Mouse (Mus musculus): ENCODE measurements around the gene Mgll. TPM values are rescaled to one million over a fixed set of nuclear protein-coding genes. Genes with fewer than 3 reads are reported as not detected.

The Mgll gene
- polyA plus RNA-seq, 1 experiment = 152 TPM

DNA sequence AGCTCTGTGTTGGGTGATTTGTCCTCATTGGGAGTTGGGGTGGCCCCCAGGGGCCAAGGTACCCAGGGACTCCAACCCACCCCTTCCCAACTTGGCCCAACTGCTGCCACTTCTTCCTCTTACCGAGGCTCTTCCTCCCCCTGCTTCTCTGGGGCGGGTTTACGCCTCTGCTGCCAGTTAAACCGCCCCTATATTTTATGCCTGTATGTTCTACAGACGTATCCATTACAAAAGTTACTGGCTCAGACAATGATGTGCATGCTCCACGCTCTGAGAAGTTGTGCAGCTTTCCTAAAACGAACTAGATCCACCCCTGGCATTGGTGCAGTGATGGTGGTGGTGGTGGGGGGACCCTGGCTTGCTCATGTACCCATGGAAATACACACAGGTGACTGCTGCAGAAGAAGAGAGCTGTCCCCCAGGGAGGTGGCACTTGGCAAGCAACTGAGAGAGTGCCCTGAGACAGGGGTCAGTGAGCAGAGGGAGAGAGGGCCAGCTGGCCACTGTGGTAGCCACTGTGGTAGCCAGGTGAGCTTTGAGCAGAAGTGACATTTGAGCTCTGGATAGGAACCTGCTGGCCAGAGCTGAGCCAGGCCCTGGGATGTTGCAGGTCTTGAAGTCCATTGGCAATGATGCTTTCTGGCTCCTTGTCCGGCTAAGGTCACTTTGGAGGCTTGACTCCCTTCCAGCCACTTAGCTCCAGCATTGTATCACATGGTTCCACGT lies 18.2 kb downstream of the Mgll start:
- Histone ChIP-seq H3K4me3 (ENCODE audit: insufficient read depth, low read depth, low read length) (no peak overlapping the region), H3K27ac (ENCODE audit: insufficient read depth, low read depth, low read length) (peak overlapping the region; percentile 13), H3K4me1 (ENCODE audit: control insufficient read depth, insufficient read depth, low read length) (peaks cover 11% of the 10 kb centered on the region), H3K27me3 (replicated peaks; ENCODE audit: control insufficient read depth, insufficient read depth, low read length) (no peaks in the 10 kb centered on the region), H3K36me3 (ENCODE audit: control insufficient read depth, insufficient read depth, low read length) (no peaks in the 10 kb centered on the region)
- TF ChIP-seq CTCF (conservative IDR thresholded peaks at IDR 0.05; ENCODE audit: insufficient read depth, insufficient read length, low read depth, low read length) (no peak), POLR2A (IDR thresholded peaks at IDR 0.05; ENCODE audit: low read depth, low read length) (no peak)
- 48% methylated on average over 9 of the region's 9 CpGs for WGBS
- DNase-seq = peak; percentile 91

DNA sequence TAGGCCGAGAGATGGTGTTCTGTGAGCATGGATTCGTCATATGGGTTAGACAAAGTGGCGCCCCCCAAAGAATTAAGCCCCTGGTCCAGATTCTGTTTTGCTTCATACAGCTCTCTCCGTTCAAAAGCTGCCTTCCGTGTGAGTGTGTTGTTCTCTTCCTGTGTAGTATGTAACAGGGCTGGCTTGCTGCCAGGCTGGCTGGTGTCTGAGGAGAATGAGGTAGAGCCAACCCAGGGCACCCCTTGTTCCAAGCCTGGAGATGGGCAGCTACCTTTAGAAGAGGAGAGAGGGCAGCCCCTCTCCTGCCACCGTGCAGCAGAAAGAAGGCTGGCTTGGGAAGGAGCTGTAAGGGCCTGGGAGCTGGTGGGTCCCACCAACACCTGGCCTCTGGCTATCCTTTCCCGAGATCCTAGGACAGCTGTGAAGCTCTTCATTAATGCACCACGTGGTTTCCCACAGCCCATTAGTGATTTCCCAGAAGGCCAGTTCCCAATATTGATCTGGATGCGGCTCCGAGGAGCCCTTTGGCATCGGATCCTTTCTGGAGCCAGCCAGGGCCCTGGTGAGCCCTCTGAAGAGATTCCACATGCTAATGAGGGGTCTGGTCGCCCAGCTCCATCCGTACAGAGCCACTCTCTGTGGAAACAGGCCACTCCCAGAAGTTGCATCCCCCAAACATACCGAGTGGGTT lies 19.5 kb downstream of the Mgll start:
- 69% methylated on average over 14 of the region's 14 CpGs for WGBS
- no peaks in the 10 kb centered on the region for H3K27me3 ChIP-seq (replicated peaks; ENCODE audit: control insufficient read depth, insufficient read depth, low read length)
- H3K4me1 ChIP-seq (ENCODE audit: control insufficient read depth, insufficient read depth, low read length) = peaks cover 7% of the 10 kb centered on the region
- no peaks in the 10 kb centered on the region for H3K36me3 ChIP-seq (ENCODE audit: control insufficient read depth, insufficient read depth, low read length)
- H3K27ac ChIP-seq (ENCODE audit: insufficient read depth, low read depth, low read length) = no peak overlapping the region
- no peak overlapping the region for H3K4me3 ChIP-seq (ENCODE audit: insufficient read depth, low read depth, low read length)
- TF ChIP-seq CTCF (conservative IDR thresholded peaks at IDR 0.05; ENCODE audit: insufficient read depth, insufficient read length, low read depth, low read length) (no peak), POLR2A (IDR thresholded peaks at IDR 0.05; ENCODE audit: low read depth, low read length) (no peak)
- no peak for DNase-seq

DNA sequence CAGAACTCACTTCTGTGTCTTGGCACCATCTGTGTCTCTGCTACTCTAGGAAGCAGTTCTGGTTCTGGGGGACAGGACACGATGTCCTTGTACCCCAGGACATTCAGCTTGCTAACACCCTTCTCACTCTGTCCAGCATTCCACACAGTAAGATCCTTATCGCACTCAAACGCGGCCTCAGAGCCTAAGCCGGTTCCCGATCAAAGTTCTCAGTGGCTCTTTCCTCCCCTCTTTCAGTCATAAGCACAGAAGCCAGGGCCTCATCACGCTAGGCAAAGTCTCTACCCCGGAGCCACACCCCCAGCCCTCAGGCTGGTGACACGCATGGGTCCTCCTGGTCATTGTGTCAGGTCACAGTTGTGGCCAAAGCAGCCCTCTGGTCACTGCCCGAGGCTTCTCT lies 20.8 kb downstream of the Mgll start:
- WGBS = 72% methylated on average over 10 of the region's 10 CpGs
- H3K36me3 ChIP-seq (ENCODE audit: control insufficient read depth, insufficient read depth, low read length) = no peaks in the 10 kb centered on the region
- DNase-seq = peak; percentile 35
- H3K27me3 ChIP-seq (replicated peaks; ENCODE audit: control insufficient read depth, insufficient read depth, low read length) = no peaks in the 10 kb centered on the region
- no peak overlapping the region for H3K27ac ChIP-seq (ENCODE audit: insufficient read depth, low read depth, low read length)
- H3K4me1 ChIP-seq (ENCODE audit: control insufficient read depth, insufficient read depth, low read length) = peaks cover 7% of the 10 kb centered on the region
- no peak overlapping the region for H3K4me3 ChIP-seq (ENCODE audit: insufficient read depth, low read depth, low read length)
- TF ChIP-seq POLR2A (IDR thresholded peaks at IDR 0.05; ENCODE audit: low read depth, low read length) (no peak), CTCF (conservative IDR thresholded peaks at IDR 0.05; ENCODE audit: insufficient read depth, insufficient read length, low read depth, low read length) (no peak)

DNA sequence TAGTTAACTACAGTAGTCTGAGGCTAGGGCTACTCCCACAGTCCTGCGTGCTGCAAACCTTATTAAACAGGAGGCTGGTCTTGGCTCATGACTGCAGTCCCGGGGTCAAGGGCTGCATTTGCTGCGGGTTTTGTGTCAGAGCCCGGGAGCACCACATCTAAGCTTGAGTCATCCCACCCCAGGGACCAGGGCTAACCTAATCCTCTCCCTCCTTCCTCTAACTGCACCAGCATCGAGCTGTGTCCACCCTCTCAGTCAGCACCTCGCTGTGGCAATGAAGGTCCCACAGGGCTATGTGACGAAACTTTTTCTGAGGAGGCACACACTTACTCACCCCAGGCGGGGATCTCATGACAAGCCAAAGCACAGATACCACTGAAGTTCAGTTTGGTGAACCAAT lies 22.1 kb downstream of the Mgll start:
- no peak for TF ChIP-seq POLR2A (IDR thresholded peaks at IDR 0.05; ENCODE audit: low read depth, low read length)
- TF ChIP-seq CTCF (conservative IDR thresholded peaks at IDR 0.05; ENCODE audit: insufficient read depth, insufficient read length, low read depth, low read length) = no peak
- WGBS = 62% methylated on average over 8 of the region's 8 CpGs
- Histone ChIP-seq H3K4me3 (ENCODE audit: insufficient read depth, low read depth, low read length) (no peak overlapping the region), H3K4me1 (ENCODE audit: control insufficient read depth, insufficient read depth, low read length) (peaks cover 6% of the 10 kb centered on the region), H3K27me3 (replicated peaks; ENCODE audit: control insufficient read depth, insufficient read depth, low read length) (no peaks in the 10 kb centered on the region), H3K36me3 (ENCODE audit: control insufficient read depth, insufficient read depth, low read length) (no peaks in the 10 kb centered on the region), H3K27ac (ENCODE audit: insufficient read depth, low read depth, low read length) (no peak overlapping the region)
- peak; percentile 57 for DNase-seq

DNA sequence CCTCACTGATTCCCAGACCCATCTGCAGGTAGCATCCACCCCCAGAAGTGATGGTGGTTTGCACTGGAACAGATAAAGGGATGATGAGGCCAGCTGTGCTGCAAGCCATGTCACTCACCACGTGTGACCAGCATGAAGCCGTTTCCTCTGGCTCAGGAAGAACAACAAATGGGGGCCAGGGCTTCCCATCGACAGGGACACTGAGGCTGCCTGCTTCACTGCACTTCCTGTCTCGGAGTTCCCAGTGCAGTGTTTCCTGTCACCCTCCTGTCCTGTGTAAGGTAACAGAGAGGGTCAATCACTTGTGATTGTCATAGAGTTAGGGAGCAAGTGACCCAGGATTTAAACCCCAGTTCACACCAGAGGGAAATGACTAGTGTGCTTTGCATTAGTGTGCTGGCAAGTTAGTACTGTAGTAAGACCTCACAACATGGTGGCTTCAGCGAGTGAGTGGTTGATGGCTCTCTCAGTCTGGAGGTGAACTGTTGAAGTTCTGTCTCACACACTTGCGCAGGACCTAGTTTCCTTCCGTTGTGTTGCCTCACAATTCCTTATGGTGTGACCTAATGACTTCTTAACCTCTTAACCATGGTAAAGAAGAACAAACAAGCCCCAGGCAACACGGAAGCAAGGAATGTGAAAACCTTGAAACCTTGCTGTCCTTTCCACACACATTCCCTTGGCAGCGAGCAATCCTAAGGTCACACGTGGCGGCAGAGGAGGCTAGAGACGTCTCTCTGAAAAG lies 23.3 kb downstream of the Mgll start:
- H3K36me3 ChIP-seq (ENCODE audit: control insufficient read depth, insufficient read depth, low read length) = no peaks in the 10 kb centered on the region
- no peak overlapping the region for H3K4me3 ChIP-seq (ENCODE audit: insufficient read depth, low read depth, low read length)
- H3K4me1 ChIP-seq (ENCODE audit: control insufficient read depth, insufficient read depth, low read length) = peaks cover under 1% of the 10 kb centered on the region
- 76% methylated on average over 12 of the region's 12 CpGs for WGBS
- no peak overlapping the region for H3K27ac ChIP-seq (ENCODE audit: insufficient read depth, low read depth, low read length)
- no peak for DNase-seq
- no peaks in the 10 kb centered on the region for H3K27me3 ChIP-seq (replicated peaks; ENCODE audit: control insufficient read depth, insufficient read depth, low read length)
- no peak for TF ChIP-seq CTCF (conservative IDR thresholded peaks at IDR 0.05; ENCODE audit: insufficient read depth, insufficient read length, low read depth, low read length)
- TF ChIP-seq POLR2A (IDR thresholded peaks at IDR 0.05; ENCODE audit: low read depth, low read length) = no peak

DNA sequence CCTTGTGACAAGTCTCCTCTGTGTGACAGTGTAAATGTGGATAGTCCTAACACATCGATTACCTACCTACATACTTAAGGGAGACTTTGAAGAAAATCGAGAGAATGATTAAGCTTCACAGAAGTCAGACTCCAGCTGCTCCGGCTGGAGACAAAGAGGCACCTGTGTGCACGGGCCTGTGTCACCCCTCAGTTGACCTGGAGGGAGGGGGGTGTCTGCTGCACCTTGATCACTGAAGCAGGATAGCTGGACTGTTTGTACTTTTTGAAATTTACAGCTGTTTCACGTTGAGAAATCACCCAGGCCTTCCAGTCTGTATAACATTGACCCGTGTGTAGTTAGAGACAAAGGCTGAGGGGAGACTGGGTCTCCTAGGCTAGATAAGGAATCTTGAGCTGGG lies 26.7 kb downstream of the Mgll start:
- no peak for DNase-seq
- H3K36me3 ChIP-seq (ENCODE audit: control insufficient read depth, insufficient read depth, low read length) = no peaks in the 10 kb centered on the region
- H3K4me3 ChIP-seq (ENCODE audit: insufficient read depth, low read depth, low read length) = no peak overlapping the region
- H3K27me3 ChIP-seq (replicated peaks; ENCODE audit: control insufficient read depth, insufficient read depth, low read length) = no peaks in the 10 kb centered on the region
- TF ChIP-seq POLR2A (IDR thresholded peaks at IDR 0.05; ENCODE audit: low read depth, low read length) (no peak), CTCF (conservative IDR thresholded peaks at IDR 0.05; ENCODE audit: insufficient read depth, insufficient read length, low read depth, low read length) (no peak)
- peaks cover 8% of the 10 kb centered on the region; the same call in 1 of the 2 replicates for H3K4me1 ChIP-seq (ENCODE audit: control insufficient read depth, insufficient read depth, low read length)
- WGBS = 37% methylated on average over 6 of the region's 6 CpGs
- H3K27ac ChIP-seq (ENCODE audit: insufficient read depth, low read depth, low read length) = no peak overlapping the region

Measured in kidney, adult 2 months (tissue).